Mouse (Mus musculus) ES-Bruce4 (cell line): ENCODE measurements around the gene Cbarp. TPM values are rescaled to one million over a fixed set of nuclear protein-coding genes. Genes with fewer than 3 reads are reported as not detected.
A peak's percentile ranks its signal among the peaks of the same experiment; 100 is the strongest.
"Not testable (repeated sequence)": the region's sequence is repeated elsewhere in the genome, so short reads cannot be mapped to it uniquely, and the experiment has no call there.

Experiments used
- H3K27ac ChIP-seq: 2 replicates; pipeline ENCODE4 v1.5.1; 2012; ENCODE audit warnings: low read length, inconsistent platforms; ENCODE audit not compliant: insufficient read depth
- H3K27me3 ChIP-seq: 2 replicates; pipeline ENCODE4 v1.6.1; 2012; ENCODE audit warnings: mild to moderate bottlenecking, low read length, inconsistent platforms; ENCODE audit not compliant: control insufficient read depth, poor library complexity, insufficient read depth, severe bottlenecking
- H3K36me3 ChIP-seq: 2 replicates; pipeline ENCODE4 v1.6.1; 2012; ENCODE audit warnings: inconsistent platforms, mild to moderate bottlenecking, low read length, moderate library complexity; ENCODE audit not compliant: control insufficient read depth, poor library complexity, insufficient read depth, severe bottlenecking
- H3K4me1 ChIP-seq: one replicate; pipeline ENCODE4 v1.8.1; 2011; ENCODE audit warnings: low read length; ENCODE audit not compliant: control insufficient read depth, insufficient read depth
- H3K4me3 ChIP-seq: 2 replicates; pipeline ENCODE4 v1.5.1; 2011; ENCODE audit warnings: low read depth, mild to moderate bottlenecking, low read length
- H3K9ac ChIP-seq: 2 replicates; pipeline ENCODE4 v1.6.1; 2012; ENCODE audit warnings: low read depth, mild to moderate bottlenecking, inconsistent platforms; ENCODE audit not compliant: poor library complexity, severe bottlenecking
- H3K9me3 ChIP-seq: replicated peaks from 2 replicates; pipeline ENCODE4 v1.6.1; 2012; ENCODE audit warnings: mild to moderate bottlenecking, low read length, inconsistent platforms; ENCODE audit not compliant: control insufficient read depth, poor library complexity, insufficient read depth, severe bottlenecking
- CTCF ChIP-seq: IDR thresholded peaks from one replicate; pipeline ENCODE4 v1.8.1; 2011; ENCODE audit warnings: low read depth, low read length
- EP300 ChIP-seq: IDR thresholded peaks from 2 replicates; pipeline ENCODE4 v1.6.1; 2011; ENCODE audit warnings: low read depth, low read length; ENCODE audit not compliant: insufficient read depth
- POLR2A ChIP-seq: IDR thresholded peaks from one replicate; pipeline ENCODE4 v1.8.1; 2011; ENCODE audit warnings: low read length; ENCODE audit not compliant: insufficient read depth
- polyA plus RNA-seq: library from polyadenylated mRNA; stranded (reverse); fragments of >200 nt; gene quantifications from 2 replicates; pipeline ENCODE4 v1.2.4, GENCODE M21; 2011; ENCODE audit warnings: low read depth; ENCODE audit not compliant: missing spikeins, insufficient read depth, insufficient read length

Cbarp gene
- polyA plus RNA-seq, 1 experiment = 29.8 TPM

GRCm38 (mm10) chr10:80168038-80168661 lies 27.5 kb upstream of the Cbarp start:
- Histone ChIP-seq H3K27me3 (no peaks in the 10 kb centered on the region), H3K36me3 (peaks cover 11% of the 10 kb centered on the region), H3K4me3 (peak overlapping the region; percentile 85), H3K9me3 (no peaks in the 10 kb centered on the region), H3K4me1 (peaks cover 9% of the 10 kb centered on the region), H3K27ac (peak overlapping the region; percentile 48), H3K9ac (peak overlapping the region; percentile 93)
- TF ChIP-seq EP300 (0 out of 2 replicates have a peak, but pooled peaks have one; percentile 9), CTCF (no peak), POLR2A (no peak)

- Histone ChIP-seq H3K4me3 (peak overlapping the region; percentile 85), H3K9me3 (no peaks in the 10 kb centered on the region), H3K36me3 (peaks cover 11% of the 10 kb centered on the region), H3K27me3 (no peaks in the 10 kb centered on the region), H3K4me1 (peaks cover 9% of the 10 kb centered on the region), H3K27ac (peak overlapping the region; percentile 45), H3K9ac (peak overlapping the region; percentile 93)
- TF ChIP-seq EP300 = 0 out of 2 replicates have a peak, but pooled peaks have one; percentile 34
- TF ChIP-seq CTCF = no peak
- peak; percentile 97 for TF ChIP-seq POLR2A
These were observed 26.9 kb upstream of the Cbarp start for GRCm38 (mm10) chr10:80167460-80168037.

DNA sequence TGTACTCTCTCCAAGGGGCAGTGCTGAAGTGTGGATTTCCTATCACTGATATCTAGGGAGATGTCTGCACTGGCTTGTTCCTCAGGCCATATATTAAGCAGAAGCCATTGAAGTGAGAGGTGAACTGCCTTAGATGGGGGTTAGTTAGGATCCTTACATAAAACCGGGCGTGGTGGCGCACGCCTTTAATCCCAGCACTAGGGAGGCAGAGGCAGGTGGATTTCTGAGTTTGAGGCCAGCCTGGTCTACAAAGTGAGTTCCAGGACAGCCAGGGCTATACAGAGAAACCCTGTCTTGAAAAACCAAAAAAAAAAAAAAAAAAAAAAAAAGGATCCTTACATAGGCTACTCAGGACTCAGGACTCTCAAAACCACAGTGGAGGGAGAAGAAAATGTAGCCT lies 25.5 kb upstream of the Cbarp start:
- H3K4me3 ChIP-seq, H3K4me1 ChIP-seq, H3K27me3 ChIP-seq, H3K9ac ChIP-seq, H3K9me3 ChIP-seq, H3K27ac ChIP-seq: not testable (repeated sequence)
- H3K36me3 ChIP-seq = peaks cover 11% of the 10 kb centered on the region

DNA sequence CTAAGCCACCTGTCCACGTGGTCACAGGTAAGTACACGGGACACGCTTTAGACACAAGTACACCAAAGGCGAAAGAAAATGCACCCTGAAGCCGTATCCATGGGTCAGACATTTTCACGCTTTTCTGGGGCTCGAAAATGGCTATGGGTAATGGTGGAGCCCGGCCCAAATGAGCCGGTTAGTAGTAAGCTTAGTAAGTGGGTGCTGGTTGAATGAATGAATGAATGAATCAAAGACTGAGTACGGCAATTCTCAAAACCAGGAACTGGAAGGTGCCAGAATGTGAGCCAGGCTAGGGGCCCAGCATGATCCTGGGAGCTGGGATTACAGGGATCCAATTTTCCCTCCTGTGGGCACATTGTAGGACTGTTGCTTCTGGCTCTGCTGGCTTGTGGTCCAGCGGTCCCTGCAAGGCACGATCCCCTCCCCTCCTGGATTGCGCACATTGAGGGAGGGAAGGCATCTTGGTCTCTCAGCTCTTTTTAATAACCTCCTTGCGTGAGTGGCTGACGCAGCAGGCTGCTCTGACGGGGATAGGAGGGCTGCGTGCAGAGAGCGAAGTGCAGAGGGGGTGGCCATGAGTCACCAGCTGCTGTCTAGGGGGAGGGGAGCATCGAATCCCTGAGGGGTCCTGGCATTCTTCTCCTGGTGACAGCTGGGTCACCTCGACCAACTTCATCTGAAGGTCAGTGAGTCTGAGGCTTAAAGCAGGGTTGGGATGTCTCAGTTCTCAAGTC lies 24.9 kb upstream of the Cbarp start, which contains the start of gene Cirbp:
Gene Cirbp, plus strand, starts transcription at position 594 of the 737 bp plus-strand sequence.
- Histone ChIP-seq H3K36me3 (peaks cover 10% of the 10 kb centered on the region), H3K27ac (no peak within 1 kb of the TSS), H3K9ac (no peak within 1 kb of the TSS), H3K4me3 (peak within 1 kb of the TSS; percentile 7), H3K9me3 (no peaks in the 10 kb centered on the region), H3K4me1 (peaks cover 7% of the 10 kb centered on the region), H3K27me3 (no peaks in the 10 kb centered on the region)
- no peak for TF ChIP-seq POLR2A
- TF ChIP-seq EP300 = 0 out of 2 replicates have a peak, but pooled peaks have one; percentile 40
- no peak for TF ChIP-seq CTCF

DNA sequence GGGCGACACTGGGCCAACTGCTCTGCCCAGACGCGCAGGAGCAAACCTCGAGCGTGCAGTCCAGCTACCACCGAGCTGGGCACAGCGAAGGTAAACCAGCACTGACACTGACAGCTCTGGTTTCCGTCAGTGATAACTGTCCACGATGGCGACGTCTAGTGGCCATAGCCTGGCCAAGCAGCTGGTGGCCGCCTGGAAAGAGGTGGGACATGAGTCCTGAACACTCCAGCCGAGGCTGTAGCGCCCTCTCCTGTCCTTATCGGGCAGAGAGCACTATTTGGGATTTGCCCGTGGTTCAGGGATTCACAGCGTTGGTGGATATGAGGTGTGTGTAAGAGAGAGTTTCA lies 24.3 kb upstream of the Cbarp start:
- H3K9ac ChIP-seq = no peak overlapping the region
- H3K36me3 ChIP-seq = peaks cover 4% of the 10 kb centered on the region
- H3K27me3 ChIP-seq = no peaks in the 10 kb centered on the region
- TF ChIP-seq CTCF = peak; percentile 100
- TF ChIP-seq EP300 = peak; percentile 62; the same call in 1 of the 2 replicates
- TF ChIP-seq POLR2A = no peak
- no peak overlapping the region for H3K27ac ChIP-seq
- peak overlapping the region; percentile 1; the same call in 1 of the 2 replicates for H3K4me3 ChIP-seq
- no peaks in the 10 kb centered on the region for H3K9me3 ChIP-seq
- H3K4me1 ChIP-seq = peaks cover 7% of the 10 kb centered on the region
